Mouse (Mus musculus) adrenal gland, postnatal 14 days (tissue): ENCODE measurements at regions not wholly inside any gene's neighbourhood (a gene's known extent, or its start where the extent isn't known, plus 50 kb on each side); places are given as distances from the start of the nearest gene placed in this dataset.
A peak's percentile ranks its signal among the peaks of the same experiment; 100 is the strongest.

Source experiments
- DNase-seq: peaks from one replicate; pipeline ENCODE4 v3.0.0; 2021; ENCODE audit warnings: mixed read lengths

GRCm38 (mm10) chr16:93189412-93189811, 363.5 kb upstream of the Runx1 start:
- peak; percentile 16 for DNase-seq

GRCm38 (mm10) chr16:93186554-93186953, 360.6 kb upstream of the Runx1 start:
- peak; percentile 17 for DNase-seq

- no peak for DNase-seq
These were observed 356.7 kb upstream of the Runx1 start for GRCm38 (mm10) chr16:93182656-93183055.

- DNase-seq: no peak
These were observed 355.5 kb upstream of the Runx1 start for GRCm38 (mm10) chr16:93181497-93181896.

- no peak for DNase-seq
These were observed 354.3 kb upstream of the Runx1 start for GRCm38 (mm10) chr16:93180213-93180612.

GRCm38 (mm10) chr16:93166667-93167066, 340.7 kb upstream of the Runx1 start:
- no peak for DNase-seq

- peak; percentile 9 for DNase-seq
These were observed 332.7 kb upstream of the Runx1 start for GRCm38 (mm10) chr16:93158526-93159226.

- DNase-seq: no peak
These were observed 327.8 kb upstream of the Runx1 start for GRCm38 (mm10) chr16:93153545-93154329.

- no peak for DNase-seq
These were observed 327.0 kb upstream of the Runx1 start for GRCm38 (mm10) chr16:93152765-93153489.

- no peak for DNase-seq
These were observed 326.1 kb upstream of the Runx1 start for GRCm38 (mm10) chr16:93152057-93152456.

GRCm38 (mm10) chr16:93151652-93152051, 325.7 kb upstream of the Runx1 start:
- no peak for DNase-seq

- DNase-seq: peak; percentile 43
These were observed 324.5 kb upstream of the Runx1 start for GRCm38 (mm10) chr16:93150451-93150850.

- no peak for DNase-seq
These were observed 321.7 kb upstream of the Runx1 start for GRCm38 (mm10) chr16:93147525-93148222.

GRCm38 (mm10) chr16:93146812-93147211, 320.9 kb upstream of the Runx1 start:
- DNase-seq: no peak

GRCm38 (mm10) chr16:93145617-93146016, 319.7 kb upstream of the Runx1 start:
- DNase-seq: no peak

GRCm38 (mm10) chr16:93144033-93144432, 318.1 kb upstream of the Runx1 start:
- DNase-seq: no peak

GRCm38 (mm10) chr16:93143164-93143563, 317.2 kb upstream of the Runx1 start:
- DNase-seq: no peak

- no peak for DNase-seq
These were observed 316.0 kb upstream of the Runx1 start for GRCm38 (mm10) chr16:93141967-93142366.

- DNase-seq: no peak
These were observed 314.7 kb upstream of the Runx1 start for GRCm38 (mm10) chr16:93140535-93141110.

- peak; percentile 22 for DNase-seq
These were observed 311.3 kb upstream of the Runx1 start for GRCm38 (mm10) chr16:93137249-93137648.

- DNase-seq: no peak
These were observed 305.5 kb upstream of the Runx1 start for GRCm38 (mm10) chr16:93131404-93131803.

GRCm38 (mm10) chr16:93130622-93131021, 304.7 kb upstream of the Runx1 start:
- no peak for DNase-seq
